Mouse (Mus musculus) midbrain, embryonic 11.5 days (tissue): ENCODE data around the gene Csta1. TPM values are rescaled to one million over a fixed set of nuclear protein-coding genes. Genes with fewer than 3 reads are reported as not detected.
"Not testable (repeated sequence)": the region's sequence is repeated elsewhere in the genome, so short reads cannot be mapped to it uniquely, and the experiment has no call there.

Source experiments
- ATAC-seq: fragments of 200-750 bp; cut with Nextera tagmentation; 2 replicates; pipeline ENCODE4 v1.8.0; 2017; ENCODE audit warnings: moderate TSS enrichment, moderate library complexity; ENCODE audit not compliant: low FRiP score
- DNase-seq: peaks from one replicate; pipeline ENCODE4 v3.0.0; 2015; ENCODE audit warnings: low spot score; ENCODE audit errors: missing footprints
- H3K27ac ChIP-seq: fragments of 300-500 bp; sonication (generic); 2 replicates; pipeline ENCODE4 v1.5.1; 2014; ENCODE audit warnings: low read depth, low read length
- H3K27me3 ChIP-seq: fragments of 300-500 bp; sonication (generic); 2 replicates; pipeline ENCODE4 v1.6.1; 2014; ENCODE audit warnings: mild to moderate bottlenecking, low read length, moderate library complexity, mixed read lengths; ENCODE audit not compliant: control insufficient read depth, insufficient read depth
- H3K36me3 ChIP-seq: fragments of 300-500 bp; sonication (generic); 2 replicates; pipeline ENCODE4 v1.6.1; 2014; ENCODE audit warnings: mild to moderate bottlenecking, low read length, moderate library complexity, mixed read lengths; ENCODE audit not compliant: control insufficient read depth, insufficient read depth
- H3K4me1 ChIP-seq: fragments of 300-500 bp; sonication (generic); 2 replicates; pipeline ENCODE4 v1.6.1; 2014; ENCODE audit warnings: low read length; ENCODE audit not compliant: control insufficient read depth, insufficient read depth
- H3K4me2 ChIP-seq: fragments of 300-500 bp; sonication (generic); 2 replicates; pipeline ENCODE4 v1.6.1; 2014; ENCODE audit warnings: mild to moderate bottlenecking, moderate library complexity
- H3K4me3 ChIP-seq: fragments of 300-500 bp; sonication (generic); 2 replicates; pipeline ENCODE4 v1.5.1; 2014; ENCODE audit warnings: low read depth, low read length
- H3K9ac ChIP-seq: fragments of 300-500 bp; sonication (generic); 2 replicates; pipeline ENCODE4 v1.6.1; 2014; ENCODE audit warnings: low read length
- H3K9me3 ChIP-seq: fragments of 300-500 bp; sonication (generic); 2 replicates; pipeline ENCODE4 v1.6.1; 2016; ENCODE audit warnings: low read length; ENCODE audit not compliant: control insufficient read depth
- WGBS: fragments of 180-500 bp; shearing (Covaris S2); extraction: QIAGEN DNeasy Blood & Tissue Kit; methylation state at CpG from one replicate; pipeline ENCODE4 v1.1.7; 2014; 5-methylcytosine and 5-hydroxymethylcytosine counted together
- polyA plus RNA-seq: library from polyadenylated mRNA; unstranded; fragments of >200 nt; fragmentation: Nextera tagmentation; extraction: Ambion mirVana; gene quantifications from 2 replicates; pipeline ENCODE4 v1.2.1, GENCODE M21; 2014

The Csta1 gene
- polyA plus RNA-seq: 0.06 and 0.12 TPM in 2 replicates

GRCm38 (mm10) chr16:36131141-36131540 is at the start of gene Csta1:
Gene Csta1 (minus strand): TSS chr16:36131241.
- no peak within 1 kb of the TSS for H3K4me2 ChIP-seq
- no peak for DNase-seq
- no peak within 1 kb of the TSS for H3K4me3 ChIP-seq
- no peak within 1 kb of the TSS for H3K27ac ChIP-seq
- no peaks in the 10 kb centered on the region for H3K9me3 ChIP-seq
- no peaks in the 10 kb centered on the region for H3K4me1 ChIP-seq
- WGBS: 85% methylated on average over 1 of the region's 1 CpGs
- no peaks in the 10 kb centered on the region for H3K27me3 ChIP-seq
- H3K36me3 ChIP-seq: no peaks in the 10 kb centered on the region
- no peak for ATAC-seq
- H3K9ac ChIP-seq: no peak within 1 kb of the TSS

- Histone ChIP-seq H3K9ac (no peak overlapping the region), H3K27me3 (no peaks in the 10 kb centered on the region), H3K4me2 (no peak overlapping the region), H3K4me3 (no peak overlapping the region), H3K4me1 (no peaks in the 10 kb centered on the region), H3K27ac (no peak overlapping the region), H3K36me3 (no peaks in the 10 kb centered on the region), H3K9me3 (no peaks in the 10 kb centered on the region)
- ATAC-seq (no peak), DNase-seq (no peak)
- WGBS: 82% methylated on average over 2 of the region's 2 CpGs
These were observed 48.9 kb upstream of the Csta1 start for GRCm38 (mm10) chr16:36179910-36180309.

- no peak for DNase-seq
- no peak overlapping the region for H3K27ac ChIP-seq
- H3K4me1 ChIP-seq: no peaks in the 10 kb centered on the region
- no peaks in the 10 kb centered on the region for H3K36me3 ChIP-seq
- no peaks in the 10 kb centered on the region for H3K27me3 ChIP-seq
- H3K9ac ChIP-seq: no peak overlapping the region
- no peak overlapping the region for H3K4me3 ChIP-seq
- ATAC-seq: no peak
- no peak overlapping the region for H3K4me2 ChIP-seq
- H3K9me3 ChIP-seq: no peaks in the 10 kb centered on the region
These were observed 45.1 kb upstream of the Csta1 start for GRCm38 (mm10) chr16:36176108-36176507.

DNA sequence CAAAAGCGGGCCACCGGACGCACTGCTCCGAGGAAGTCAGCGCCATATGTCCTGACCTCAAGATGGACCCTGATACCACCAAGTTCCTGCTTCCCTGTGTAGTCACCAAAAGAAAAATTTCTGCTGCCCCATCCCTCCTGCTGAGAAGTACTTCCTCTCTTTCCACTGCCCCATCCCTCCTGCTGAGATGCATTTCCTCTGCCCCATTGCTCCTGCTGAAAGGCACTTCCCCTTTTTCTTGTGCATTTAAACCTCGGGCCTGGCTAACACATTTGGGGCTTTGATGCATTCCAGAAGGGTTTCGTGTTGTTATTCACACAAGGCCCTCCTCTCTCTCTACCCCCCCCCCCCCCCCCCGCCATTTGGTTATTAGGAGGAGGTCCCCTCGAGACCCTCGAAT is 36.8 kb upstream of the Csta1 start:
- not testable (repeated sequence) for H3K4me3 ChIP-seq, H3K27ac ChIP-seq, H3K36me3 ChIP-seq, H3K9ac ChIP-seq, ATAC-seq, H3K27me3 ChIP-seq, H3K4me2 ChIP-seq, H3K9me3 ChIP-seq, H3K4me1 ChIP-seq, DNase-seq
- 85% methylated on average over 9 of the region's 10 CpGs for WGBS

DNA sequence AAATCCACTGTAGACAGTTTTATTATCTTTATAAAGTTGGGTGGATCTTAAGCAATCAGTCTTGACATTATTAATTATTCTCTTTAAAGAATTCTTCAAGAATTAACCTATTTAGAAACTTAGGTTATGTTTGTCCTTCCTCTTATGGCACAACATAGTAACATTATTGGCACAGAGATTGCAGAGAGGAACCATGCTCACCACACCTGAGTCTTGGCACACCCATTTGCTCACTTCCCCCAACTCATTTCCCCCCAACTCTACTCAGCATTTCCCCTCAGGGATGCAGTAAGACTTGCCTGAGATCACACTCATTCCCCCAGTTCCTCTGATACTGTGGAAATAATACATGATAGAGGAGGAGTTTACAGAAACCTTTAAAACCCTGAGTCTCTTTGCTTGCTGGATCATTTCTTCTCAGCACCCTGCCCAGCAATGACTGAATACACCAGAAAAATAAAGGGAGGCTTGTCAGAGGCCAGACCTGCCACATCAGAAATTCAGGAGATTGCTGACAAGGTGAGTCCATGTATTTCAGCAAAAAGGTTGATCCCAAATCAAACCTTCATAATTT is 25.4 kb upstream of the Csta1 start, which contains the start of gene Stfa2l1:
Gene Stfa2l1 (plus strand): TSS at position 410 of the 574 bp plus-strand sequence.
- DNase-seq (no peak), ATAC-seq (no peak)
- Histone ChIP-seq H3K4me1 (no peaks in the 10 kb centered on the region), H3K4me2 (no peak within 1 kb of the TSS), H3K36me3 (no peaks in the 10 kb centered on the region), H3K9ac (no peak within 1 kb of the TSS), H3K27me3 (no peaks in the 10 kb centered on the region), H3K27ac (no peak within 1 kb of the TSS), H3K9me3 (no peaks in the 10 kb centered on the region), H3K4me3 (no peak within 1 kb of the TSS)

DNA sequence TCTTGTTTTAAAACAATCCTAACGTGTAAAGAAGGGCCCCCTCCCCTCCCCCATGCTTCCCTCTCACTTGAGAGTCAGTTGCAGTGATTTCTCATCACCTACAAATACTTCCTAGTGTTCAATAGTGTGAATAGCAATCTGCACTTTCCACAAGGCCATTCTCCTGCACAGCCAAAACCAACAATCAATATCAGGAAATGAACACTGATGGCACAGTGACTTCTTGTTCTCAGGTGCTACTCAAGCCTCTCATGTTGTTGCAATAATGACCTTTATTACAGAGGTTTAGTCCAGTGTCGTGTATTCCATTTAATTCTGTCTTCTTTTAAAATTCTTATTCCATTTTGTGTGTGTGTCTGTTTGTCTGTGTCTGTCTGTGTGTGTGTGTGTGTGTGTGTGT is 7.2 kb upstream of the Csta1 start:
- no peaks in the 10 kb centered on the region for H3K36me3 ChIP-seq
- 74% methylated on average over 2 of the region's 2 CpGs for WGBS
- H3K27ac ChIP-seq: no peak overlapping the region
- H3K4me1 ChIP-seq: no peaks in the 10 kb centered on the region
- H3K27me3 ChIP-seq: no peaks in the 10 kb centered on the region
- H3K4me2 ChIP-seq: no peak overlapping the region
- H3K9ac ChIP-seq: no peak overlapping the region
- H3K4me3 ChIP-seq: no peak overlapping the region
- H3K9me3 ChIP-seq: no peaks in the 10 kb centered on the region; the same call in 1 of the 2 replicates
- no peak for ATAC-seq
- no peak for DNase-seq

DNA sequence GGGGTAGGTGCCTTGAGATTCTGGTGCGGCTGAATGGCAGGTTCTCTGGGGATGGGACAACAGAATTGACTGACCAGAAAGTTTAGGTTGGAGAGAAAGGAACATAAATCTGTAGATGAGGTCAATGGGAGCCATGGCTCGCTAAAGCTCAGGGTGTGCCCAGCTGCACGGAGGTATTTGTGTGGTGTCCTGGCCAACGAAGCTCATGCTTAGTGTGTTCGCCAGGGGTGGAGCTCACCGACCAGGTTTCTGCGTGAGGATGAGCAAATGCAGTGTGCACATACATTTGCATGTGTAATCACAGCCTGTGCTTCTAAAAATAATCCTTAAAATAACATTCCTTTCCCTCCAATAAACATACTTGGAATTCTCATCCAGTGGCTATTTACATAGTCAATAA is 2.9 kb downstream of the Csta1 start:
- Histone ChIP-seq H3K27ac (no peak overlapping the region), H3K9ac (no peak overlapping the region), H3K4me1 (no peaks in the 10 kb centered on the region), H3K4me3 (no peak overlapping the region), H3K36me3 (no peaks in the 10 kb centered on the region), H3K9me3 (no peaks in the 10 kb centered on the region), H3K27me3 (no peaks in the 10 kb centered on the region), H3K4me2 (no peak overlapping the region)
- DNase-seq (no peak), ATAC-seq (no peak)
- 93% methylated on average over 7 of the region's 7 CpGs for WGBS

- H3K27ac ChIP-seq, H3K4me3 ChIP-seq, H3K9me3 ChIP-seq, H3K4me1 ChIP-seq, H3K4me2 ChIP-seq, H3K36me3 ChIP-seq, H3K9ac ChIP-seq, ATAC-seq, H3K27me3 ChIP-seq, DNase-seq: not testable (repeated sequence)
- 91% methylated on average over 6 of the region's 6 CpGs for WGBS
These were observed 15.3 kb downstream of the Csta1 start for GRCm38 (mm10) chr16:36115751-36116150.

GRCm38 (mm10) chr16:36111486-36111885 is 19.6 kb downstream of the Csta1 start:
- ATAC-seq, DNase-seq, H3K27ac ChIP-seq, H3K36me3 ChIP-seq, H3K27me3 ChIP-seq, H3K4me3 ChIP-seq, H3K4me2 ChIP-seq, H3K9ac ChIP-seq, H3K4me1 ChIP-seq, H3K9me3 ChIP-seq: not testable (repeated sequence)
